Mouse (Mus musculus) heart, postnatal 10 days (tissue): ENCODE data around the gene Agxt. TPM values are rescaled to one million over a fixed set of nuclear protein-coding genes. Genes with fewer than 3 reads are reported as not detected.

Experiments
- DNase-seq, 2 experiments: peaks; one replicate each; pipeline ENCODE4 v3.0.0; 2021
- intact Hi-C: fragments of 180-260 bp; cut with DNase I; formaldehyde crosslinking; loops from one replicate; pipeline ENCODE4 v1.15.1; 2025
- total RNA-seq, 2 experiments: library from RNA; stranded (reverse); gene quantifications; 2 replicates each; pipeline ENCODE4 v1.2.3; 2021

The Agxt gene
- total RNA-seq, 2 experiments from 2014 or later, result not detected

DNA sequence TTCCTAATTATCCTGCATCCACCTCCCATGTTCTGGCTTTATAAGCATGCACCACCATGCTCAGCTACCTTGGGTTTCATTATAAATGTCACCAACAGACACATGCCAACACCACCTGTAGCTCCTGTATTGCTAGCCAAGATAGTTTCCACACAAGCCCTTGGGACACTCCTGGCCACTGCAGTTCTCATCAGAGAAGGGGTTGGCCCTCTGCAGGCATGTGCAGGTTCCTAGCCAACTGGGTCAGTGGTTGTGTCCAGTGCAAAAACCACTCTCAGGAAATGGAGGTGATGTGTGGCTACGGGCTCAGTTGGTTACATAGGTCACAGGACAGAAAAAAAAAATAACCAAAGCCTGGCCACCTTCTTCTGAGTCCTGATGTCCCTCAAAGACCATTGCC lies 7.8 kb downstream of the Agxt start:
- DNase-seq, result no peak
- intact Hi-C loops, result no loop called here

DNA sequence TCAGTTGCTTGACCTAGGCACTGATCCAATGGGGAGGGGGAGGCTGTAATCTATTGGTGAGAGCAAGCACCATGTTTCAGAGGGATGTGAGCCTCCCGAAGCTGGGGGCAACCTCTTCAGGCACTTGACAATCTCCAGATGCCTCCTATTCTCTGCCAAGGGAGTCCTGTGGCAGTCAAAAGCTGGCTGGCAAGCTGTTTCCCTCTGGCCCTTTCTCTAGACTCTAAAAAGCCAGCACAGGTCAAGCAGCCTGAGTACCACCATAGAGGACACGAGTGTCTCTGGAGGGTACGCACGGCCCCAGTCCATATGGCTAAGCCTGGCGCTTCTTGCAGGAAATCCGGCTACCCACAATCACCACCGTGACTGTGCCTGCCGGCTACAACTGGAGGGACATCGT lies 9.1 kb downstream of the Agxt start:
- peak; percentile 66 to 72 for DNase-seq
- intact Hi-C loops, result no loop called here

DNA sequence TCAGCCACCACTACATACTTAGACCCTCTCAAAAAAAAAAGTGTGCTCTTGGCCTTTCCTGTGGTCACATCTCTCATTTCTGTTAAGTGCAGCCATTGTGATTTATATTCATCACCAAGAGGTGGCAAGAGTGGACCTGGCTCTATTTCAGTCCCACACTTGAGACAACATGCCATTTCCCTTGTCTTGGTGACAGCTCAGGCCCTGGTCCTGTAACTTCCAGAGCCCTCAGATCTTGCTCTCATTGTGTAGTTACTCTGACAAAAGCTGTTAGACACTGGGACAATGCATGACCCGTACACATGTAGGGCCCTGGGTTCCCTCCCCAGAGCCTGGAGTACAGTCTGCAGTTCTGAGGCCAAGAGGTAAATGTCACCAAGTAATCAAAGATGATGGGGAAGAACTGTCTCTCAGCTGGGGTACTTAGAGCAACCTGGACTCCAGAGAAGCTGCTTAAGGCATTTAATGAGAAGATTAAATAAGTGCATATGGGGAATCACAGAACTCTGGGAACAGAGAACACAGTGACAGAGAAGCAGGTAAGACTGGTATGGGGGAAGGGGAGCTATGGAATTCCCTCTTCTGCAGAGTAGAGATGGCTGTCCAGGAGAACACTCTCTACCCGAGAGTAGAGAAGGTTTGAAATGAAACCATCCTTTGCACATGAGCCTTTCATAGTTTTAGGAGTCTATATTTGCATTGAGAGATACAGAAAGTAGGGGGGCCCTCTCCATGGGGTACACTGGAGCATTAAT lies 16.0 kb downstream of the Agxt start:
- DNase-seq, result no peak
- intact Hi-C loops, result no loop called here

DNA sequence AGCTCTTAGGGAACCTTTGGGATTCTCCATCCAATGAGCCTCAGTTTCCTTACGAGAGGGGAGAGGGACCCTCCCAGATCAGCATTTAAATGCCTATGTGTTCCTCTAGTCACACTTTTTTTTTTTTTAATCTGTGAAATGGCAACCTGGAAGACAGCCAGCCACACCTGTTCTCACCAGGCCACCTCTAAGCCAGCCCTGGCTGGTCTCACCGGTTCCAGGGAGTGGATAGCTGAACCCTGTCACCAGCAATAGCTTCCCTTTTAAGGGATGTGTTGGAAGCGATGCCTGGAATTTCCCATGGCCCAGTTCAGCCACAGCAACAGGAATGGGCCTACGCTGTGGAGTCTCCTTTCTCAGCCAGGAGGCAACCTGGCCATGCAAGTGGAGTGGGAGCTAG lies 22.5 kb downstream of the Agxt start:
- DNase-seq, result no peak
- intact Hi-C loops, result no loop called here

DNA sequence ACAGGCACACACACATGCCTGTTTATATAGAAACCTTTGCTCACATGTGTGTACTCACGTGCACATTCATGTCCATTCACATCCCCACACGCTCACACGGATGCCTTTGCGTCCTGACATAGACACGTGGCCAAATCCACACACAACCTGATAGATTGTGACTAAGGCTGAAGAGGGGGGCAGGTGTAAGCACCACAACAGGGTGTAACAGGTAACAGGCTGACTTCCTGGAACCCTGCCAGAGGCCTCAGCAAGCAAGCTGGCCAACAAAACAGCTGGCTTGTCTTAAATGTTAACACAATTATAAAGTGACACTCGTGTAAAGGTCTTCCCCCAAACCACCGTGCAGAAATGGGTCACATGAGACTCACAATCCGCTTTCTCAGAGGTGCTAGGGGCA lies 23.9 kb downstream of the Agxt start:
- DNase-seq, result no peak
- intact Hi-C loops, result no loop called here

DNA sequence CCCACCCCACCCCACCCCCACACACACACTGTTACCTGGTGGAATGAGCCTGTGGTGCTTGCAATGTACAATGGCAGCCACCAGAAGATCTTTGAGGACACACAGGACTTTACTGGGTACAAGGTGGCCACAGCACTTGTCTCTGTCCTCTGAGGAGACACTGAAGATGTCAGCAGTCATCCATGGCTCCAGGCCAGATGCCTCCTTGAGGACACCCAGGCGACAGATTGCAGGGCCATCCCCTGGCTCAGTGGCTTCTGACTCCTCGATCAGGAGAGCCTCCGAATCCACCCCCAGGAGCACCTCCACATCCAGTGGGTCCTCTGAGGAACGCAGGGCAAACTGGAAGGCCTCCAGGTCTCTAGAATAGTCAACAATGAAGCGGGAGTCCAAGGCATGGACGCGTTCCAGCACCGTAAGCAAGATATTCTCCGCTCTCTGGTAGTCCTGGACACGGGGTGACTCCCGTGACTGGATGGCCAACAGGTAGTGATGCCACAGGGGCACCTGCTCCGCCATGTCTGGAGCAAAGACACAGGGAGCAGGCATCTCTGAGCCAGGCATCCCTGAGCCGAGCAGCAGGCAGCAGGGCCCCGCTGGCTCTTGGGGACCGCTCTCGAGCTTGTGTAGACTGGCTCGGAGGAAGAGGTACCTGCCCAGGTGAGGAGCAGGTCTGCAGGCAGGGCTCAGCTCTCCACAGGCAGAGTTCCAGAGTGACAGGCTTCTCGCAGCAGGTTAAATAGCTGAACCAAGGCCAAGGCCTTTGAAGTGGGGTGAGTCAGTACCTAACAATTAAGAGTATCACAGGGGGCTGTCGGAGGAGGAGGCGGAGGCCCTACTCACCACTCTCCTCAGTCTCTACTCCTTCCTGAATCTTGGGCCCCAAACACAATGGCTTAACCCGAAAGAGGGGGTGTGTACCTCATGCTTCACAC lies 24.8 kb downstream of the Agxt start:
- DNase-seq, result no peak
- intact Hi-C loops, result no loop called here

DNA sequence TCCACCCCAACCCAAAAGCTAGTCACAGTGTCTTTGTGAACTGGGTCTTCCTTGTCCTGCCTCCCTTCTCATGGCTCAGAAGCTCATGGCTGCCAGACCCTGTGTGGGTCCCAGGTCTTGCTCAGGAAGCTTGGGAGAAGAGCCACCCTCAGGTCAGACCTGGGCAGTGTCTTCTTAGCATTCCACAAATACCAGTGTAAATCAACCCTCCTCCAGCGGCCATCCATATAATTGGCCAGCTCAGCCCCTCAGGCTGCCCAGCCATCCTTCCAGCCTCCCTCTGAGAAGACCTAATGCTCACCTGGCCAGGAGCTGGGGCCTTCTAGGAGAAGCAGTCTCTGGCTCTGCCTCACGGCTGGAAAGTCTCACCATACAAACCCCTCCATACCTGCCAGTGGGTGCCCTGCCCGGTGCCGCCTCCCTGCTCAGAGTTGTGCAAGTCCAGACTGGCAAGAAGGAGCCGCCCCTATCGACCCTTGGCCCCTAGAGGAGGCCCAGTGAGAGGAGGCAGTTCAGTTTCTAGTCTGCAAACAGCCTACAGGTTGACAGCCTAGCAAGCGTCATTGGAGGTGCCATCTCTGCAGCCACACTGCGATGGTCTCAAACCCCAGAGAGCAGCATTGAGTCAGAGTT lies 25.6 kb downstream of the Agxt start, which contains the start of gene 2310007B03Rik:
TSS of gene 2310007B03Rik (minus strand) at position 448 of the 633 bp plus-strand sequence.
- no peak for DNase-seq
- intact Hi-C loops, result no loop called here

DNA sequence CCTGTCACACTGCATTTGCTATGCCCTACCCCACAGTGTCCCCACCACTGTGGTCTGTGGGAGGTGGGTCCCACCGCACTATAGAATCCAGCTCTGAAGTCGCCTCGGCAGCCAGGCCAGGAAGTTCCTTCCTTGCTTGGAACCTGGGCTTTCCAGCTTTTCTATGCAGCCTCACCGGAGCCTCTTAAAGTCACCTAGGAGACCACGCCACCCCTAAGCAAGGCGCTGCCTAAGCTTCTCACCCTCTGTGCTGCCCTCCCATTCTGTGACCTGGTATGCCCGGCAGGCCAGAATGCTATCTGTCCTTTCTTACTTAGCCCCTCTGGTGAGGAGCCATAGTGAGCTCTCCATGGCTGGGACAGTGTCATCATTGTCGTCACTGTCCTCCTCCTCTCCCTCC lies 26.3 kb downstream of the Agxt start:
- intact Hi-C loops, result no loop called here
- no peak for DNase-seq

DNA sequence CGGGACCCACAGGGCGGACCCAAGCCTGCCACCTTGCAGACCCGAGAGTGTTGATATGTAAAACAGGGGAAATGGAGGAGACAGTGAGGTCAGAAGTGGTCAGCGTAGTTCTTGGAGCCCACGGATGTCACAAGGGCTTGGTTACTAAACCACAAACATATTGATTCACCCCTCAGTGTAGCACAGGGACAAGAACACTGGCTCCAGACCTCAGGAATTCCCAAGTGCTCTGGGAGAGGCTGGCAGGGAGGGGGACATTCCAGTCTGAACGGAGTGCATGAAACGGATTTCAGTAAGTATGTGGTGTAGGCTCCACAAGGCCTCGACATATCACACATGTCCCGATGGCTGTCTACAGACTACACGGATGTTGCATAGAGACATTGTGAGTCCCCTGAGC lies 26.9 kb downstream of the Agxt start:
- intact Hi-C loops, result no loop called here
- no peak for DNase-seq

DNA sequence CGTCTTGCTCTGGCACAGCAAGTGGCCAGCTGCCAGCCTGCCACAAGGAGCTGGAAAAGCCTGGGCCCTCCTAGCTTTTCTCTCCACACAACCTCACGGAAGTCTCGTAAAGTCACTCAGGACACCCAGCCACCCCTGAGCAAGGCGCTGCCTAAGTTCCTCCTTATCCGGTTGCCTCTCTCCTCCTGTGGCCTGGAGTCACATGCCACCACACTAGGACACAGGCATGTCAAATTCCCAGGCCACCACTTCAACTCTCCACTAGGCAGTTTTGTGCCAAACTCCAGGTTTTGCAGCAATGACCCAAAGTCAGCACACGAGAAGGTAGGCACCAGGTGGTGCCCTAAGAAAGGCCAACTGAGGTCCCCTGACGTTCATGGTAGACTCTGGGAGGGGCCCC lies 27.5 kb downstream of the Agxt start:
- no peak for DNase-seq

DNA sequence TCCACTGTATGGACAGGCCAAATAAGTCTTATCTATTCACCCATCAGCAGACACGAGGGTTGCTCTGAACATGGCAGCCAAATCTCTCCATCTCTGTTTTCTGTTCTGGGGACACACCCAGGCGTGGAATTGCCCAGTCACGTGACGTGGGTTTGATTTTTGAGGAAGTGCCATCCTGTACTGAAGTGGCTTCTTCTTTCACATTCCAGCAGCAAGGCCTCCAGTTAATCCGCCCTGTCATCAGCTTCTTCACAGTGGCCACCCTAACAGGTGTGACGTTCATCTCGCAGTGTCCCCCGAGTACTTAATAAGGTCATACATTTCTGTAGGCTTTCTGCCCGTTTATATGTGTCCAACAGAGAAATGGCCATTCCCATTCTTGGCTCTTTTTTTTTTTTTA lies 30.4 kb downstream of the Agxt start:
- no peak for DNase-seq
- intact Hi-C loops, result no loop called here

More for the DNA sequence above, 27.5 kb downstream of the Agxt start:
- intact Hi-C loops, result no loop called here

DNA sequence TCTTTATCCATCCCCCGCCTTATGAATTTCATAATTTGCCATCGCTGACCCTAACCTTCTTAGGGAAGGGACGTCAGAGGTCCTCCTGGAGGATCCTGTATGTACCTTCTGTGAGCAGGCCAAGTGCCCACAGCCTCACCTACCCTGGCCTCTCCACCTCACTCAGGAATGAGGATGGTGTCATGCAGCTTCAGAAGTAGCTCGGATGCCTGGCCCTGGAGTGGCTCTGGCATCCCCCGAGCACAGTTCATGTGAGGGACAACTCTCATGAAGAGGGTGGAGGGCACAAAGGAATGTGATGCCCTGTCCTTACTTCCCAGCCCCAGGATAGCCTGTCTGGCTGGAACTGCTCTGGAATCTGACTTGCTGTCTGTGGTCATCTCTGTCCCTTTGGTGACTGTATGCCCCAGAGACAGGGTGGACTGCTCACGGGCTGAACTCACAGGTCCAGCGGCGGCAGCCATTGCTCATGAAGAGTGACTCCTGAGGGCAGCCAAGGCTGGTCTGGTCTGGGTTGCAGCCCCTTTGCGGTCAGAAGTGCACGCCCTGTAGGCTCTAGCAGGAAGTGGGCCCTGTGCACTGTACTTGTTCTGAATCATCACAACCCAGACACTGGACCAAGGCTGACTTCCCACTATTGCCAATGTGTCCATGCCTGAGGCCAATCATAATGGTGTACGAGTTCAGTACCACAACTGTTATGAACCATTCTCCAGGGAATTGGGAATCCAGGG lies 31.5 kb downstream of the Agxt start:
- DNase-seq, result no peak
- intact Hi-C loops, result no loop called here

DNA sequence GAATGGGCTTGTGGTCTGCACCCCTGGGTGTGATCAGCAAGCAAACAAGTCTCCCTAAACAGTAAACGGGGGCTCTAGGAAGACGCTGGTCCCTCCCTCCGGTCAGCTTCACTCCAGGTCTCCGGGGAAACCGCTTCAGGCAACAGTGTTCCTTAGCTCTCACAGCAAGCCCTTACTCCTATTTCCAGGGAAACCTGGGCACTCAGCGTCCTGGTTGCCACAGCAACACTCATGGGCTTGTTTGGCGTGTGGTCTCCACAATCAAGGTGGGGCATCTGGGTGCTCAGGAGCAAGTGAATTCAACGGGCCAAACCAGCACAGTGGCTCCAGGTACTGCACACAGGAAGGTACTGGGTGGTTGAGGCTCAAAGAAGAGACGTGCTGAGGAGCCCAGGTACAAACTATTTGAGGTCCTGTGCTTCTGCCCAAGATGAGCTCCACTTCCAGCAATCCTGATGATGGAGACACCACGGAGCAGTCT lies 33.3 kb downstream of the Agxt start, which contains the start of gene Crocc2:
TSS of gene Crocc2 (plus strand) at position 431 of the 481 bp plus-strand sequence.
- intact Hi-C loops, result no loop called here

DNA sequence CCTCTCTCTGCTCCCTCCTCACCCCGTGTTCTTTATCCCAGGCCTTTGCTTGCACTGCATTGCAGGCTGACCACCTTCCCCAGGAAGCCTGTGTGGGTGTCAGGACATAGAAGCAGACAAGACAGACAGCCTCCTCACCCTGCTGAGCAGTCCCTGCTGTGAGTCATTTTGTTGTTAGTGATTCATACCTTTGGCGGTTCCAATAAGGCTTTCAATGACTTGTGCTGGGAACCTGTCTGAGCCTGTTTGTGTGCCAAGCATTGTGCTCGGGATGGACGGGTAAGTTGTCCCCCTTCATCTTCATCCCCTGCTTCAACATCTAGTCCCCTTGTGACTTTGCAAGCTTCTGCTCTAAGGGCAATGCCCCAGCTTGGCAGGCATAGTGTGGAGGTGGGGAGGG lies 38.6 kb downstream of the Agxt start:
- intact Hi-C loops, result loop anchor here (1.0 to 10.0 kb wide), 4 partner anchors 63 to 329 kb away; partner anchors contain the start of gene Mterf4
- DNase-seq, result no peak

More for the DNA sequence above, 33.3 kb downstream of the Agxt start, which contains the start of gene Crocc2:
- DNase-seq, result no peak

DNA sequence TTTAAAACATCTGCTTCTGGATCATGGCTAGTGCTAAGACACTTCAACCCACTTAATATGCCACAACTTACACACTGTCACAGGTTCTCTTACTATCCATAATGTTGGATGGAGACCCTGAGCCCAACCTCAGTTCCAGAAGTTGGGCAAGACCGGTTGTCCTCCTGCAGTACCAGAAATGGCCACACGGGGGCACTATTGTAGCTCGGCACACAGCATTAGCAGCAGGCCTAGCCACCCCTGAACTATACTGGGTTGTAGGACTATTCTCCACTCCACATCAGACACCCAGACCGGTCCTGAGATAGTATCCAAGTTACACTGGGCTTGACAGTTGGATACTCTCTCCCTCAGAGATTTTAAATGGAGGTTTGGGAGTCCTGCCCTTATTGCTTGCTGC lies 39.4 kb downstream of the Agxt start:
- DNase-seq, result peak; percentile 83 to 90
- intact Hi-C loops, result loop anchor here (1.0 to 10.0 kb wide), 4 partner anchors 62 to 328 kb away; partner anchors contain the start of gene Mterf4

DNA sequence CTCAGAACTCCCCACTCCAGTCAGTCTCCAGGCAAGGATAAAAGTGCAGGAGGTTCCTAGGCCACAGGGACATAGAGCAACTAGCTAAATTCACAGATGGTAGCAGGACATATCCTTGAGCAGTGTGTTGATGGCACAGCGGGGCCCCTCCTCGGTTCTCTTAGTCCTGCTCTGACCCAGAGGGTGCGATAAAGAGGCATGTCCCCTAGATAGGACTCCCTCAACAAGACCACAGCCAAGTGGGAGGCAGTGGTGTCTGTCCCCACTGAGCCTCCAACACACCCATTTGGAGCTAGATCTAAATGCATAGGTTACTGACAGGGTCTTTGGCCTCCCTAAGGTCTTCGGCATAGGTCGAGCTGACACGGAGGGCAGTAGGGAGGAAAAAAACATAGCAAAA lies 40.8 kb downstream of the Agxt start:
- intact Hi-C loops, result loop anchor here (2.0 to 10.0 kb wide), 2 partner anchors 61 to 129 kb away; partner anchors contain the start of gene Mterf4
- no peak for DNase-seq

DNA sequence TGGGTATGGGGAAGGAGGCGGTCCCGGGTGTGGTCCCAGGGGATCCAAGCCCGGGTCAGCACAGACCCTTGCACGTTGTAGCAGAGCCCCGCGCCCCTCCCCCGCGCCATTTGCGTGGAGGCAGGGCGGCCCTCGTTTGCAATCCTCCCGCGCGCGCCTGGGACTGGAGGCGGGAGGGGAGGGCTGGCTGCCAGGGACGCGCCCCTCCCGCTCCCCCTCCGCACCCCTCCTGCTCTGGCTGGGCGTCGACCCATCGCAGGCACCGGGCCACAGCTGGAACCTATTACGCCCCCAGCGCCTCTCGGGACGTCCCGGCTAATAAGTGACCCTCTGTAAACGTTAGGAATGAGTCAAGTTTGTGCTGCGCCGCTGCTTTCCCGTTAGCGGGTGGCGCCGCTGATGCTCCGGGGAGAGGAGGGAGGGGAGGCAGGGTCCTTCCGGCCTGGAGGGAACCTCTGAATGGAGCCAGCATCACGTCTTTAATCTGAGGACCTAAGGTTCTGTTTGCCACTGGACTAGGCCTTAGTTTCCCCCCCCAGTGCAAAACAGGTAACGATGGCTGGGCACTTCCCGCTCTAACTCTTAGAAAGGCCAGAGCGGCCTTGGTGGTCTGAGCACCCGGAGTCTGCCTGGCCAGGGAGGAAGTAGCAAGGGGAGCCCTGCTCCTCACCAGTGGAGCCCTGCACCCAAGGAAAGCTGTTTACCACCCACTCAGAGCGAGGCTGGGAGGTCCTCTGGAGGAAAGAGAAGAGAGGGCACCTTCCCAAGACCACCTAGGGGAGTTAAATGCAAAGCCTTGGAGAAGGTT lies 41.7 kb downstream of the Agxt start:
- intact Hi-C loops, result loop anchor here (10.0 kb wide), 1 partner anchor 128 kb away; the partner anchor contains the start of gene Mterf4
- peak; percentile 76 to 81 for DNase-seq

DNA sequence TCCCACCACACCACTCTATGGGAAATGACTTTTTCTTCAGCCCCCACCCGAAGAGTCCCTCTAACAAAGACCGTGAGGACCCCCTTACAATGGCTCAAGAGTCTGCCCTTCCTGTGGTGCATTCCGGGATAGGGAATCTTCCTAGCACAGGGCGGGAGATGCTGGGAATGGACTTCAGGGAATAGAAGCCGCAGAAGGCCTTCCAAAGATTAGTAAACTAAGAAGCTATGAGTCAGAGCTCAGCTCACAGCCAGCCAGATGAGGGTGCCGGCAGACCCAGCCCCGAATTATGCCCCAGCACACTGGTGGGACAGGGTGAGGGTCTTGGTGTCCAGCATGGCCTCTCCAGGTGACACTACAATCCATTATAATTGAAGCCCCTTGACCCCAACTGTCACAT lies 47.2 kb downstream of the Agxt start:
- no peak for DNase-seq
- intact Hi-C loops, result no loop called here
